Mouse (Mus musculus) lung, postnatal 0 days (tissue): ENCODE data around the gene Cenpo. TPM values are rescaled to one million over a fixed set of nuclear protein-coding genes. Genes with fewer than 3 reads are reported as not detected.
"Not testable (repeated sequence)": the region's sequence is repeated elsewhere in the genome, so short reads cannot be mapped to it uniquely, and the experiment has no call there.

ENCODE experiments used
- ATAC-seq: fragments of 200-750 bp; cut with Nextera tagmentation; 2 replicates; pipeline ENCODE4 v1.8.0; 2017; ENCODE audit warnings: moderate library complexity
- DNase-seq: peaks from one replicate; pipeline ENCODE4 v3.0.0-alpha.2; 2016; ENCODE audit warnings: low spot score
- H3K27ac ChIP-seq: fragments of 300-500 bp; sonication (generic); 2 replicates; pipeline ENCODE4 v1.5.1; 2014; ENCODE audit warnings: antibody characterized with exemption, mild to moderate bottlenecking, low read length, mixed read lengths
- H3K27me3 ChIP-seq: fragments of 300-500 bp; sonication (generic); replicated peaks from 2 replicates; pipeline ENCODE4 v1.6.1; 2014; ENCODE audit warnings: low read length, mixed read lengths; ENCODE audit not compliant: insufficient read depth
- H3K36me3 ChIP-seq: fragments of 300-500 bp; sonication (generic); 2 replicates; pipeline ENCODE4 v1.6.1; 2014; ENCODE audit warnings: low read length, mixed read lengths; ENCODE audit not compliant: insufficient read depth
- H3K4me1 ChIP-seq: fragments of 300-500 bp; sonication (generic); 2 replicates; pipeline ENCODE4 v1.6.1; 2014; ENCODE audit warnings: antibody characterized with exemption, low read depth, low read length, mixed read lengths; ENCODE audit not compliant: insufficient read depth
- H3K4me2 ChIP-seq: fragments of 300-500 bp; sonication (generic); replicated peaks from 2 replicates; pipeline ENCODE4 v1.6.1; 2014; ENCODE audit warnings: low read depth, mild to moderate bottlenecking, low read length, moderate library complexity, mixed read lengths
- H3K4me3 ChIP-seq: fragments of 300-500 bp; sonication (generic); 2 replicates; pipeline ENCODE4 v1.5.1; 2014; ENCODE audit warnings: low read depth, low read length
- H3K9ac ChIP-seq: fragments of 300-500 bp; sonication (generic); replicated peaks from 2 replicates; pipeline ENCODE4 v1.6.1; 2014; ENCODE audit warnings: low read depth, mild to moderate bottlenecking
- H3K9me3 ChIP-seq: fragments of 300-500 bp; sonication (generic); 2 replicates; pipeline ENCODE4 v1.6.1; 2016; ENCODE audit warnings: low read length, mixed read lengths
- CTCF ChIP-seq: IDR thresholded peaks from 2 replicates; pipeline ENCODE4 v1.5.1; 2016; ENCODE audit warnings: antibody characterized with exemption, mild to moderate bottlenecking
- EP300 ChIP-seq: IDR thresholded peaks from 2 replicates; pipeline ENCODE4 v1.6.1; 2016; ENCODE audit warnings: antibody characterized with exemption, mild to moderate bottlenecking, control low read depth
- WGBS: fragments of 180-500 bp; shearing (Covaris S2); extraction: QIAGEN DNeasy Blood & Tissue Kit; methylation state at CpG from one replicate; pipeline ENCODE4 v1.1.7; 2014; 5-methylcytosine and 5-hydroxymethylcytosine counted together
- polyA plus RNA-seq: library from polyadenylated mRNA; unstranded; fragments of >200 nt; fragmentation: Nextera tagmentation; extraction: Ambion mirVana; gene quantifications from 2 replicates; pipeline ENCODE4 v1.2.1, GENCODE M21; 2015

Cenpo gene
- polyA plus RNA-seq, 1 experiment from 2014 or later: 4.8 TPM

DNA sequence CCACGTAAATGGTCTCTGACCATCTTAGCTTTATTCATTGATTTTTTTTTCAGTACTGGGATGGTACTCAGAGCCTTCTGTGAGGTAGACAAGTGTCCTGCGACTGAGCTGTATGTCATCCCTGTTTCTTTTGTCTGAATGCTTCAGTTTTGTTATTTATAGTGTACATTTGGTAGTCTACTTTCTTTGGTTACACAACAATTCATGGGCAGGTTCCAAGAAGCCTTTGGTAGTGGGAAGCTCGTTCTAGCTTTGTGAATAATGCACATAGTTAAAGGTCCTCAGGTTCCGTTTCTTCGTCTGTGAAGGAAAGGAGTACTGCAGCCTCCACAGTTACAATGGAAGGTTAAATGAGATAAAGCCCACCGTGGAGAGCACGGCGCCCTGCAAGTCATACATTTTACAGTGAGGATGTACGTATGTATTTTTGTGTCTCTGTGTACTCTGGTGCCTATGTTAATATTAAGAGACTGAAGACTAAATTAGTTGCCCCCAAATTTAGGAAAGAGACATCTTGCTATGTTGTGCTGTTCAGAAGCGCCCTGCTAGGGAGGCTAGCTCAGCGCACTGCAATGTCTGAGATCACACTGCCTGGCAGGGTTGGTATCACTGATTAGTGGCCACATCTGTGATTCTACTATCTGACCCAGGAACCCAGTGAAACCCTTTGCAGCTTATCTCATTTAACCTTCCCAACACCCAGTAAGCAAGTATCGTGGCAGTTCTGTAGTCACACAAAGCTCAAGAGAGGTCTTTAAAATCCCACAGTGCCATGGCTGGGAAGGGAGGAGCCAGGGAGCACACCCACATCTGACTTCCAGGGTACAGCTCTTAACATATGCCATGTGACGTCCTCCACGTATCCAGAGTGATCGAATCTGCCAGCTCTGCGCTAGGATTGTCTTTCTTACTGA is 18.9 kb upstream of the Cenpo start:
- H3K27me3 ChIP-seq: no peaks in the 10 kb centered on the region

GRCm38 (mm10) chr12:4249786-4250185 is 15.7 kb upstream of the Cenpo start:
- no peak for ATAC-seq

More for the DNA sequence above, 18.9 kb upstream of the Cenpo start:
- no peaks in the 10 kb centered on the region for H3K9me3 ChIP-seq
- no peaks in the 10 kb centered on the region for H3K4me1 ChIP-seq
- H3K4me3 ChIP-seq: no peak overlapping the region
- H3K36me3 ChIP-seq: peaks cover 17% of the 10 kb centered on the region
- ATAC-seq (no peak), DNase-seq (no peak)
- no peak overlapping the region for H3K9ac ChIP-seq
- TF ChIP-seq EP300 (no peak), CTCF (no peak)
- H3K27ac ChIP-seq: no peak overlapping the region
- WGBS: 85% methylated on average over 16 of the region's 16 CpGs
- no peak overlapping the region for H3K4me2 ChIP-seq

DNA sequence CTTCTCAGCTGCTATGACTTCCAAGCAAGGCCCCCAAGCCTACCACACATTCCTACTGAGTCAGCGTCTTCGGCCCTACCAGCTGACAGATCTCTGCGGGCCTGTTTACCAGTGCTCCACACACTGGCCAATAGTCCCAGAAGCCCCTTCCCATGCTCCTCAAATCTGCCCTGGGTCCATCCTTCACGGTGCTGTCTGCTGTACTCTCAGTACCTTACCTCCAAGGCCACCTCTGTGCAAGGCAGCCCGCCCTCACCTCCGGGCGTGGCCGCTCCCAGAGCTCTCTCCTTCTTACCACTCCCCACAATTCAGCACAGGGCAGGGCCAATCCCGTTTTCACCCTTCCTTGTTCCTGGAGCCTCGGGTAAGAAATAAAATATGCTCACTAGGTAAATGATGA is 11.6 kb upstream of the Cenpo start:
- no peak for DNase-seq
- Histone ChIP-seq H3K9me3 (no peaks in the 10 kb centered on the region), H3K27ac (no peak overlapping the region), H3K4me2 (no peak overlapping the region), H3K9ac (no peak overlapping the region), H3K4me1 (no peaks in the 10 kb centered on the region), H3K36me3 (peaks cover under 1% of the 10 kb centered on the region; the same call in 1 of the 2 replicates), H3K27me3 (no peaks in the 10 kb centered on the region), H3K4me3 (no peak overlapping the region)
- 76% methylated on average over 10 of the region's 10 CpGs for WGBS
- ATAC-seq: no peak
- no peak for TF ChIP-seq EP300
- TF ChIP-seq CTCF: no peak

More at GRCm38 (mm10) chr12:4249786-4250185, 15.7 kb upstream of the Cenpo start:
- Histone ChIP-seq H3K4me3 (no peak overlapping the region), H3K9ac (no peak overlapping the region), H3K4me2 (no peak overlapping the region), H3K27ac (no peak overlapping the region), H3K9me3 (no peaks in the 10 kb centered on the region), H3K36me3 (peaks cover 17% of the 10 kb centered on the region), H3K27me3 (no peaks in the 10 kb centered on the region), H3K4me1 (no peaks in the 10 kb centered on the region)
- TF ChIP-seq EP300: no peak
- TF ChIP-seq CTCF: no peak
- 73% methylated on average over 6 of the region's 6 CpGs for WGBS
- no peak for DNase-seq

DNA sequence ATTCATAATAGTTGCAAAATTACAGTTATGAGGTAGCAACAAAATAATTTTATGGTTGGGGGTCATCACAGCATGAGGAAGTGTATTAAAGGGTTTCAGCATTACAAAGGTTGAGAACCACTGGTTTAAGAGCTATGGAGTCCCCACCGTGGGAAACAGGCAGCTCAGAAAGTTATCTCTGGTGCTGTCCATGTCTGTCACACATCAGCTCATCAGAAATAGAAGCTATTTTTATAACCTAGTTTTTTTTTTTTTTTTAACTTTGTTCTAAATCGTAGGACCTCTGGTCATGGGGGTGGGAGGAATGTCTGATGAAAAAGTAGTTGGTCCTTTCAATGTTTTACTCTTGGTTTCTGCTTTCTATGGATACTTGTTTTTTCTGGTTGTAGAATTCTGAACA is 9.7 kb upstream of the Cenpo start:
- WGBS: 50% methylated on average over 2 of the region's 2 CpGs

DNA sequence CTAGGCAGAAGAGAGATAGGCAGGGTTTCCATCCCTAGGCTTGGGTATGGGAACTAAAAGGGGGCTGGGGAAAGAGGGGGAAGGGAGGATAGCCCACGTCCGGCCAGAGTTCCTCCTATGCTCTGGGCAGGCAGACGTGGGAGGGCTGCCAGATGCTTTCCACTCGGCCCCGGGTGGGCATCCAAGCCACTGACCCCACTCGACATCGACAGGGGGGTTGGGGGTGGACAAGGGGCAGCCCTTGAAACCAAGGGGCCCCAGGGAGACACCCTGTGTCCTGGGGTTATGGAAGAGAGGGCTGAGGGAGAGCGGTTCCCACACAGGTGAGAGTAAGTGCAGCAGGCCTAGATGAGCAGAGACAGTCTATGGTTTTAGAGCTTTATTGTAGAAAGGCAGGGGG is 6.2 kb upstream of the Cenpo start:
- not testable (repeated sequence) for H3K4me2 ChIP-seq, H3K36me3 ChIP-seq, ATAC-seq, DNase-seq, H3K9me3 ChIP-seq, H3K27me3 ChIP-seq, H3K4me1 ChIP-seq, H3K27ac ChIP-seq, H3K9ac ChIP-seq, H3K4me3 ChIP-seq
- 63% methylated on average over 8 of the region's 8 CpGs for WGBS

More for the DNA sequence above, 9.7 kb upstream of the Cenpo start:
- Histone ChIP-seq H3K4me3 (no peak overlapping the region), H3K36me3 (no peaks in the 10 kb centered on the region), H3K27ac (peak overlapping the region; percentile 75), H3K9ac (no peak overlapping the region), H3K9me3 (no peaks in the 10 kb centered on the region), H3K4me2 (no peak overlapping the region), H3K4me1 (no peaks in the 10 kb centered on the region), H3K27me3 (no peaks in the 10 kb centered on the region)
- TF ChIP-seq CTCF: no peak
- peak; percentile 58; the same call in 1 of the 2 replicates for TF ChIP-seq EP300
- peak; percentile 67 for ATAC-seq
- peak; percentile 78 for DNase-seq

- no peaks in the 10 kb centered on the region for H3K27me3 ChIP-seq
- no peak overlapping the region for H3K4me3 ChIP-seq
- no peaks in the 10 kb centered on the region; the same call in 1 of the 2 replicates for H3K4me1 ChIP-seq
- TF ChIP-seq CTCF (no peak), EP300 (no peak)
- no peaks in the 10 kb centered on the region for H3K36me3 ChIP-seq
- H3K9ac ChIP-seq: no peak overlapping the region
- ATAC-seq (no peak), DNase-seq (no peak)
- no peak overlapping the region for H3K4me2 ChIP-seq
- no peak overlapping the region for H3K27ac ChIP-seq
- WGBS: 96% methylated on average over 15 of the region's 15 CpGs
- H3K9me3 ChIP-seq: no peaks in the 10 kb centered on the region
Observed at GRCm38 (mm10) chr12:4237481-4237880, 3.4 kb upstream of the Cenpo start.
